Comparison of ENCODE assay signal across 9 mouse cellular contexts in the genomic region with DNA sequence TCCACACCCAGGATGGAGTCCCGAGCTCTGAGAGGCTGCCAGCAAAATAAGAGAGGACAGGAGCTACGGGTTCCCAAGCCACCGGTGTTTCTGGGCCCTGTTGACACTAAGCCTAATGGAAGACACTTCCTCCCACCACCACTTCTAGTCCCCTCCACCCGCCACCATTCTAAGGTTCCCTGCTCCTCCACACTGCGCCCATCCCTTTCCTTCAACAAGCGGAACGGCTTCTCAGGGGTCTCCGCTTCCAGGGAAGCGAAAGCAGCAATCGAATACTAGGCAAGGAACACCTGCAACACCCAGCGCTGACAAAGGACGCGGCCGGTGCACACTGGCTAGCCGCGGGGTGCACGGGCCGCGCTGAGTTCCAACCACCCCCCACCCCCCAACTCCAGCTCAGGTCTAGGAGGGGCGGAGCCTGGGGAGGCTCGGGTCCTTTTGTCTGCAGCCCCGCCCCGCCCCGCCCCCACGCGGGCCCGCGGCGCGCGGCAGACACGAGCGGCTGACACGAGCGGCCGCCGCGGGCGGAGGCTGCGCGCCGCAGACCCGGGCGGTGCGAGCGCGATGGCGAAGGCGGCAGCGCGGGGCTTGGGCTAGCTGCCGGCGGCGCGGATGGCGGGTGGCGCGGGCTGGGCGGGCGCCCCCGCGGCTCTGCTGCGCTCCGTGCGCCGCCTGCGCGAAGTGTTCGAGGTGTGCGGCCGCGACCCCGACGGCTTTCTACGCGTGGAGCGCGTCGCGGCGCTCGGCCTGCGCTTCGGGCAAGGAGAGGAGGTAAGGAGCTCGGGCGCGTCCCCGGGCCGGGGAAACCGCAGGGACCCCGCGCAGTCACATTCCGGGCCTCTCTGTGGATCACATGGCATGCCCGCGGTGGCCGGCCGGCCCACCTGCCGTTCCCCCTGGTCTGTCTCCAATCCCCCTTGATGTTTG. TPM values are rescaled to one million over a fixed set of nuclear protein-coding genes. Genes with fewer than 3 reads are reported as not detected.
DNase-seq lines count a peak whose midpoint lies in the region; ATAC-seq and TF ChIP-seq lines count a peak whose summit lies in the region.
"Had no signal": no experiment of that assay in that cellular context is flagged by ENCODE, and none has a peak within 500 bp of the region (broad histone marks: within the 10 kb centered on the region; RNA-seq: fewer than 3 reads in every experiment).

A gene (plus strand): TSS at position 549 of the 927 bp plus-strand sequence.

- WGBS in hindbrain, embryonic 13.5 days = under 1% methylated on average over 68 of the region's 98 CpGs
- whole genome bisulfite sequencing in limb, embryonic 10.5 days = 3% methylated on average over 97 of the region's 98 CpGs

- H3K36me3 ChIP-seq in hindbrain, embryonic 13.5 days = no peaks in the 10 kb centered on the region
- H3K36me3 ChIP-seq in limb, embryonic 10.5 days = no peaks in the 10 kb centered on the region

- peak within 1 kb of the TSS; percentile 96 for H3K4me3 ChIP-seq in cortical plate, adult 2 months (ENCODE audit: insufficient read depth, low read length)
- peak within 1 kb of the TSS; percentile 75 for H3K4me3 ChIP-seq in hindbrain, embryonic 13.5 days
- peak within 1 kb of the TSS; percentile 67 for H3K4me3 ChIP-seq in limb, embryonic 10.5 days

- H3K9me3 ChIP-seq in hindbrain, embryonic 13.5 days = no peaks in the 10 kb centered on the region
- no peaks in the 10 kb centered on the region for H3K9me3 ChIP-seq in limb, embryonic 10.5 days (replicated peaks)

- TF ChIP-seq CTCF in cortical plate, adult 2 months (IDR thresholded peaks at IDR 0.05; ENCODE audit: extremely low read depth, insufficient read depth, low read length) = no peak

- peak; percentile 20 to 33 for DNase-seq in adrenal gland, adult 18-20 months (ENCODE audit: low spot score in 2 of 2)
- DNase-seq in adrenal gland, adult 8-10 months = no peak
- peak; percentile 66 for DNase-seq in ES-CJ7 (ENCODE audit: low read depth, low spot score)
- DNase-seq in limb, embryonic 10.5 days (ENCODE audit: low spot score) = peak; percentile 65
- no peak for DNase-seq in spleen, postnatal 10 days (ENCODE audit: low spot score in 2 of 2)

- peaks cover 5% of the 10 kb centered on the region; the same call in 1 of the 2 replicates for H3K4me1 ChIP-seq in cortical plate, adult 2 months (ENCODE audit: control insufficient read depth, insufficient read depth, low read length)
- peaks cover 48% of the 10 kb centered on the region for H3K4me1 ChIP-seq in hindbrain, embryonic 13.5 days (replicated peaks)
- H3K4me1 ChIP-seq in limb, embryonic 10.5 days = peaks cover 21% of the 10 kb centered on the region

- H3K27me3 ChIP-seq in hindbrain, embryonic 13.5 days = peaks cover 17% of the 10 kb centered on the region
- peaks cover 64% of the 10 kb centered on the region for H3K27me3 ChIP-seq in limb, embryonic 10.5 days (ENCODE audit: low read depth, poor library complexity, severe bottlenecking)

- H3K9ac ChIP-seq in hindbrain, embryonic 13.5 days = peak within 1 kb of the TSS; percentile 94

- H3K27ac ChIP-seq in cortical plate, adult 2 months (ENCODE audit: insufficient read depth, low read length) = peak within 1 kb of the TSS; percentile 87
- H3K27ac ChIP-seq in hindbrain, embryonic 13.5 days = peak within 1 kb of the TSS; percentile 92
- peak within 1 kb of the TSS; percentile 80 for H3K27ac ChIP-seq in limb, embryonic 10.5 days
- H3K27ac ChIP-seq: macrophage had no signal

- peak within 1 kb of the TSS; percentile 88 for H3K4me2 ChIP-seq in hindbrain, embryonic 13.5 days

- ATAC-seq in hindbrain, embryonic 13.5 days (ENCODE audit: low FRiP score) = peak; percentile 78
- ATAC-seq in neutrophil, adult 5-6 weeks (ENCODE audit: extremely low read depth, insufficient number of reproducible peaks, low FRiP score, poor library complexity, severe bottlenecking) = no peak

- TF ChIP-seq POLR2A in cortical plate, adult 2 months (IDR thresholded peaks at IDR 0.05; ENCODE audit: extremely low read depth, insufficient read depth, low read length) = 0 out of 2 replicates have a peak, but pooled peaks have one; percentile 12

RNA-seq across cellular contexts. Expression of the gene that starts here (rescaled TPM):
- total RNA-seq in adrenal gland, adult 18-20 months (2021) = 1 to 10 TPM; 2.0 to 4.3 TPM
- 10 to 100 TPM in 2 of 4 experiments, 1 to 10 TPM in 2; 4.7 to 20.6 (median 10.4) TPM for total RNA-seq in adrenal gland, adult 8-10 months (2022)
- 135 and 141 TPM in 2 replicates for polyA plus RNA-seq in cortical plate, adult 2 months (2012; rRNA removed)
- polyA plus RNA-seq in hindbrain, embryonic 13.5 days (2015; fragmentation: Nextera tagmentation; extraction: Ambion mirVana) = 26.1 and 26.9 TPM in 2 replicates
- polyA plus RNA-seq in limb, embryonic 10.5 days (2016; fragmentation: Nextera tagmentation; extraction: Ambion mirVana) = 9.5 and 13.4 TPM in 2 replicates
- 59.1 and 72.3 TPM in 2 replicates for total RNA-seq in neutrophil, adult 5-6 weeks (2017)

Comparison
In these comparisons a context has a peak if more than half of its experiments do, and no peak if none do; other contexts are left out.
1. DNase-seq: peak in adrenal gland, adult 18-20 months (2 of 2), ES-CJ7 (single experiment) and limb, embryonic 10.5 days (single experiment); none in adrenal gland, adult 8-10 months (single experiment) and spleen, postnatal 10 days (0 of 2).
2. Peak in every context shown above with its lines, with median percentiles within 50 percentile points of each other: H3K27ac ChIP-seq and H3K4me3 ChIP-seq.